Mouse (Mus musculus) bone marrow macrophage, adult 2 months (primary cell): ENCODE data around the gene Gm28036.

Experiments used
- CTCF ChIP-seq: IDR thresholded peaks from 2 replicates; pipeline ENCODE4 v1.5.1; 2012; ENCODE audit warnings: low read depth, mild to moderate bottlenecking, low read length, moderate library complexity
- POLR2A ChIP-seq: IDR thresholded peaks from 2 replicates; pipeline ENCODE4 v1.6.1; 2012; ENCODE audit warnings: mild to moderate bottlenecking, low read depth, low read length, borderline replicate concordance

DNA sequence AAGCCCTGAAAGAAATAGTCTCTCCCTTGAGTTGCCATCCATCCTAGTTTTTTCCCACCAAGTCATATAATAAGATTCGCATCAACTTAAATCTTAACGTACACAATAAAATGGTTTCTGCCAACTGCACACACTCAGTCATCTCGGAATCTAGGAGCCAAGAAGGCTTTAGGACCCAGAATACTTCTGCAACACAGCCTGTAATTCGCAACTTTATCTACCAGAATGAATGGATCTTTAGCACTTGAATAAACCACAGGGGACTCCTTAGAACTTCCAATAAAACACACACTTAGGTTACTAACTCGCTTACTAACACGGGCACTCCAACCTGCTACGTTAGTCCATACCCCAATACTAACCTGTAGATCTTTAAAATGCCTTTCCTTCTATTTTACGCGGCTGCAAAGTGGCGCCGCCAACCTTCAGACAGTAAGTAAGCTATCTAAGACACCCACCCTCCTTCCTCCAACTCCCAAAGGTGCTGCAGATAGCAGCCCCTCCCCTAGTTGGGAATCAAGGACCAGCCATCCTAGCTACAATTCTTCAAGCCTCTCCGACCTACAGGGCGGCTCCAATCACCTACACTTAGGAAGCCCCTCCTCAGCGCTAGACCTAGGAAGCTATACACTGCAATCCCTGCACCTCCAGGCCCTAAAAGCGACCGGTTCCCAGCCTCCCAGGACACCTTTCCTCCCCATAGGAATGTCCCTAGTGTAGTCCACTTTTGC, 16.1 kb downstream of the Gm28036 start:
- no peak for TF ChIP-seq CTCF
- TF ChIP-seq POLR2A = no peak
